Mouse (Mus musculus): ENCODE data around the gene Lefty2.

DNA sequence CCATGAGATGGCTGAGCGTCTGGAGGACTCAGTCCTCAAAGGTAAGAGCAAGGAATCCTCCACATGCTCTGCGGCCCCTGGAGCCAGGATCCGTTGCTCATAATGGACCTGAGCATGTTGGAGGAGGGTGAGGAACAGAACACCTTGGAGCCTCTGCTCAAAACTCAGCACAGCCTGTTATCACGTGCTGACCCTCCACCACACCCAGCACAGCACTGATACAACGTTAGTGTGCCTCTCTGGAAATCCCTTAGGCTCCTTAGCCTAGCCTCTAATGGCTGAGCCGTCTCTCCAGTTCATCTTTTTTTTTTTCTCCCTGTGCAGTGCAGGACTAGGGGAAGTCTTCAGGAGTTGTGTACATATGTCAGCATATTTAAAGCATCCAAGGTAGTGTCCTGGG is 32.9 kb upstream of the Lefty2 start:
- TF ChIP-seq POLR2A (IDR thresholded peaks at IDR 0.05; ENCODE audit: insufficient read length, low read depth) = no peak
- no peak for TF ChIP-seq POLR2AphosphoS2 (IDR thresholded peaks at IDR 0.05; ENCODE audit: insufficient read length, low read depth)
- no peak for TF ChIP-seq E2F4 (IDR thresholded peaks at IDR 0.05; ENCODE audit: insufficient read depth)
- TF ChIP-seq TCF12 (IDR thresholded peaks at IDR 0.05; ENCODE audit: insufficient read depth, poor library complexity, severe bottlenecking) = no peak
- TF ChIP-seq REST (IDR thresholded peaks at IDR 0.05; ENCODE audit: insufficient read depth, insufficient read length) = no peak
- no peak for TF ChIP-seq MAX (IDR thresholded peaks at IDR 0.05; ENCODE audit: low read depth)

All from myocyte (in vitro differentiated cells).